Mouse (Mus musculus) frontal cortex, postnatal 25 days (tissue): Measurements from ENCODE around the gene A630089N07Rik.

Source experiments
- DNase-seq, 2 experiments: peaks; one replicate each; pipeline ENCODE4 v3.0.0; 2022; ENCODE audit warnings: low spot score in 2 of 2

The A630089N07Rik gene

GRCm38 (mm10) chr16:97962151-97962948 is 119.9 kb downstream of the A630089N07Rik start, which contains the start of the genes C2cd2 and Zbtb21:
TSS of gene C2cd2 (minus strand) at chr16:97962598.
TSS of gene Zbtb21 (minus strand) at chr16:97962622.
- DNase-seq: peak; percentile 93 to 97

- peak; percentile 12 to 22 for DNase-seq
These were observed 120.7 kb downstream of the A630089N07Rik start for GRCm38 (mm10) chr16:97961381-97962150.

- no peak for DNase-seq
These were observed 121.9 kb downstream of the A630089N07Rik start for GRCm38 (mm10) chr16:97960348-97960747.

GRCm38 (mm10) chr16:97958401-97958973 is 123.8 kb downstream of the A630089N07Rik start:
- no peak for DNase-seq

GRCm38 (mm10) chr16:97957626-97958025 is 124.6 kb downstream of the A630089N07Rik start:
- no peak for DNase-seq

GRCm38 (mm10) chr16:97956011-97956410 is 126.2 kb downstream of the A630089N07Rik start:
- no peak for DNase-seq

GRCm38 (mm10) chr16:97953300-97953699 is 128.9 kb downstream of the A630089N07Rik start:
- no peak for DNase-seq

- DNase-seq: no peak
These were observed 129.4 kb downstream of the A630089N07Rik start for GRCm38 (mm10) chr16:97952801-97953200.

GRCm38 (mm10) chr16:97952371-97952770 is 129.9 kb downstream of the A630089N07Rik start:
- DNase-seq: no peak
